Mouse (Mus musculus): ENCODE results near the gene Mast4. TPM values are rescaled to one million over a fixed set of nuclear protein-coding genes. Genes with fewer than 3 reads are reported as not detected.
"Not testable (repeated sequence)": the region's sequence is repeated elsewhere in the genome, so short reads cannot be mapped to it uniquely, and the experiment has no call there.

The Mast4 gene
- total RNA-seq (2021), result 10 to 100 TPM; 23.6 to 33.1 TPM
- 8.5 and 13.8 TPM in 2 replicates for polyA plus RNA-seq (2012; rRNA removed)
- long read RNA-seq, partial matches to known transcripts, result 0 of 9 reads
- long read RNA-seq, other reads (novel, unspliced or antisense), result 9 of 9 reads

- intact Hi-C loops (cut with DNase I), result loop anchor here (5.0 kb wide), 2 partner anchors 62 to 122 kb away; no protein-coding TSS in a partner anchor
- TF ChIP-seq EP300 (IDR thresholded peaks at IDR 0.05; ENCODE audit: insufficient read depth, low read depth, low read length), result no peak
- peak; percentile 47; the same call in 1 of the 2 replicates for TF ChIP-seq POLR2A (IDR thresholded peaks at IDR 0.05; ENCODE audit: insufficient read depth, low read depth, low read length)
- no peak for TF ChIP-seq CTCF (IDR thresholded peaks at IDR 0.05)
- peak within 1 kb of the TSS; percentile 85 for H3K4me3 ChIP-seq
- peak within 1 kb of the TSS; percentile 81 for H3K27ac ChIP-seq
- H3K4me1 ChIP-seq (ENCODE audit: control insufficient read depth, insufficient read depth, low read length), result peaks cover 2% of the 10 kb centered on the region
- H3K9ac ChIP-seq (ENCODE audit: low read depth, low read length), result peak within 1 kb of the TSS; percentile 93
- H3K27me3 ChIP-seq (ENCODE audit: control insufficient read depth, insufficient read depth, low read length), result peaks cover 8% of the 10 kb centered on the region; the same call in 1 of the 2 replicates
- under 1% methylated on average over 44 of the region's 44 CpGs for WGBS
- no peaks in the 10 kb centered on the region for H3K79me2 ChIP-seq (replicated peaks; ENCODE audit: control insufficient read depth, insufficient read depth, low read length)
- peak; percentile 93 to 94 for DNase-seq
- no peaks in the 10 kb centered on the region for H3K36me3 ChIP-seq (ENCODE audit: control insufficient read depth, insufficient read depth, low read length)
Observed at GRCm38 (mm10) chr13:103334392-103334686, at the start of gene Mast4. TSS of gene Mast4 (minus strand) at chr13:103334497.

- H3K79me2 ChIP-seq (replicated peaks; ENCODE audit: control insufficient read depth, insufficient read depth, low read length), result no peaks in the 10 kb centered on the region
- intact Hi-C loops (cut with DNase I), result no loop called here
- H3K27me3 ChIP-seq (ENCODE audit: control insufficient read depth, insufficient read depth, low read length), result no peaks in the 10 kb centered on the region
- no peak overlapping the region for H3K4me3 ChIP-seq
- H3K9ac ChIP-seq (ENCODE audit: low read depth, low read length), result no peak overlapping the region
- DNase-seq, result no peak
- no peak for TF ChIP-seq CTCF (IDR thresholded peaks at IDR 0.05)
- TF ChIP-seq POLR2A (IDR thresholded peaks at IDR 0.05; ENCODE audit: insufficient read depth, low read depth, low read length), result no peak
- H3K36me3 ChIP-seq (ENCODE audit: control insufficient read depth, insufficient read depth, low read length), result no peaks in the 10 kb centered on the region
- H3K4me1 ChIP-seq (ENCODE audit: control insufficient read depth, insufficient read depth, low read length), result no peaks in the 10 kb centered on the region
- WGBS, result 50% methylated on average over 1 of the region's 1 CpGs
- H3K27ac ChIP-seq, result no peak overlapping the region
Observed at GRCm38 (mm10) chr13:103374495-103374894, 40.2 kb upstream of the Mast4 start.

GRCm38 (mm10) chr13:103369194-103369593 is 34.9 kb upstream of the Mast4 start:
- no peak overlapping the region for H3K4me3 ChIP-seq
- no peaks in the 10 kb centered on the region for H3K27me3 ChIP-seq (ENCODE audit: control insufficient read depth, insufficient read depth, low read length)
- no peak for DNase-seq
- no peak overlapping the region for H3K27ac ChIP-seq
- H3K36me3 ChIP-seq (ENCODE audit: control insufficient read depth, insufficient read depth, low read length), result no peaks in the 10 kb centered on the region
- H3K79me2 ChIP-seq (replicated peaks; ENCODE audit: control insufficient read depth, insufficient read depth, low read length), result no peaks in the 10 kb centered on the region
- H3K9ac ChIP-seq (ENCODE audit: low read depth, low read length), result no peak overlapping the region
- TF ChIP-seq POLR2A (IDR thresholded peaks at IDR 0.05; ENCODE audit: insufficient read depth, low read depth, low read length) (no peak), CTCF (IDR thresholded peaks at IDR 0.05) (no peak), EP300 (IDR thresholded peaks at IDR 0.05; ENCODE audit: insufficient read depth, low read depth, low read length) (no peak)
- H3K4me1 ChIP-seq (ENCODE audit: control insufficient read depth, insufficient read depth, low read length), result no peaks in the 10 kb centered on the region
- WGBS, result 79% methylated on average over 7 of the region's 7 CpGs
- intact Hi-C loops (cut with DNase I), result no loop called here

GRCm38 (mm10) chr13:103363181-103363580 is 28.9 kb upstream of the Mast4 start:
- 70% methylated on average over 10 of the region's 10 CpGs for WGBS
- intact Hi-C loops (cut with DNase I), result no loop called here
- Histone ChIP-seq H3K36me3 (ENCODE audit: control insufficient read depth, insufficient read depth, low read length) (no peaks in the 10 kb centered on the region), H3K4me1 (ENCODE audit: control insufficient read depth, insufficient read depth, low read length) (no peaks in the 10 kb centered on the region; the same call in none of the 2 replicates), H3K9ac (ENCODE audit: low read depth, low read length) (no peak overlapping the region), H3K79me2 (replicated peaks; ENCODE audit: control insufficient read depth, insufficient read depth, low read length) (no peaks in the 10 kb centered on the region), H3K4me3 (no peak overlapping the region), H3K27me3 (ENCODE audit: control insufficient read depth, insufficient read depth, low read length) (no peaks in the 10 kb centered on the region), H3K27ac (no peak overlapping the region)
- DNase-seq, result no peak
- TF ChIP-seq POLR2A (IDR thresholded peaks at IDR 0.05; ENCODE audit: insufficient read depth, low read depth, low read length) (no peak), CTCF (IDR thresholded peaks at IDR 0.05) (no peak), EP300 (IDR thresholded peaks at IDR 0.05; ENCODE audit: insufficient read depth, low read depth, low read length) (no peak)

- H3K27me3 ChIP-seq (ENCODE audit: control insufficient read depth, insufficient read depth, low read length); H3K36me3 ChIP-seq (ENCODE audit: control insufficient read depth, insufficient read depth, low read length); intact Hi-C loops (cut with DNase I); H3K27ac ChIP-seq; H3K9ac ChIP-seq (ENCODE audit: low read depth, low read length); H3K4me3 ChIP-seq; H3K4me1 ChIP-seq (ENCODE audit: control insufficient read depth, insufficient read depth, low read length); H3K79me2 ChIP-seq (replicated peaks; ENCODE audit: control insufficient read depth, insufficient read depth, low read length); DNase-seq: not testable (repeated sequence)
- 95% methylated on average over 16 of the region's 16 CpGs for WGBS
Observed at GRCm38 (mm10) chr13:103357415-103357814, 23.1 kb upstream of the Mast4 start.

GRCm38 (mm10) chr13:103356909-103357308 is 22.6 kb upstream of the Mast4 start:
- H3K36me3 ChIP-seq (ENCODE audit: control insufficient read depth, insufficient read depth, low read length); H3K9ac ChIP-seq (ENCODE audit: low read depth, low read length); H3K79me2 ChIP-seq (replicated peaks; ENCODE audit: control insufficient read depth, insufficient read depth, low read length); H3K27me3 ChIP-seq (ENCODE audit: control insufficient read depth, insufficient read depth, low read length); H3K4me3 ChIP-seq; intact Hi-C loops (cut with DNase I); H3K27ac ChIP-seq; DNase-seq; H3K4me1 ChIP-seq (ENCODE audit: control insufficient read depth, insufficient read depth, low read length): not testable (repeated sequence)
- WGBS, result 91% methylated on average over 5 of the region's 6 CpGs

All from heart, adult 2 months (tissue).